Mouse (Mus musculus) left cerebral cortex, postnatal 10 days (tissue): ENCODE data around the gene Rpsa. TPM values are rescaled to one million over a fixed set of nuclear protein-coding genes. Genes with fewer than 3 reads are reported as not detected.
"Not testable (repeated sequence)": the region's sequence is repeated elsewhere in the genome, so short reads cannot be mapped to it uniquely, and the experiment has no call there.

Experiments used
- DNase-seq, 2 experiments: peaks; one replicate each; pipeline ENCODE4 v3.0.0; 2021 to 2022; ENCODE audit warnings: low spot score in 2 of 2, mixed read lengths in 1 of 2; ENCODE audit errors: extremely low spot score in 1 of 2
- intact Hi-C: fragments of 180-260 bp; cut with DNase I; formaldehyde crosslinking; loops from one replicate; pipeline ENCODE4 v1.15.1; 2025
- total RNA-seq, 2 experiments: library from RNA; stranded (reverse); gene quantifications; 2 replicates each; pipeline ENCODE4 v1.2.3; 2021

The Rpsa gene
- total RNA-seq, result 100 to 1,000 TPM; 711 to 726 TPM

- intact Hi-C loops, result no loop called here
- peak; percentile 98 for DNase-seq
Measured at GRCm38 (mm10) chr9:120127538-120128251, at the start of gene Rpsa. Gene Rpsa, plus strand, starts transcription at chr9:120127689.

GRCm38 (mm10) chr9:120078241-120078640, 49.2 kb upstream of the Rpsa start:
- intact Hi-C loops, result no loop called here
- no peak for DNase-seq

- DNase-seq, result no peak
- intact Hi-C loops, result no loop called here
Measured at GRCm38 (mm10) chr9:120079901-120080300, 47.6 kb upstream of the Rpsa start.

- DNase-seq, result peak in 1 of 2 experiments; percentile 54
- intact Hi-C loops, result no loop called here
Measured at GRCm38 (mm10) chr9:120080546-120081108, 46.9 kb upstream of the Rpsa start.

GRCm38 (mm10) chr9:120081247-120081646, 46.2 kb upstream of the Rpsa start:
- no peak for DNase-seq
- intact Hi-C loops, result no loop called here

- DNase-seq, result peak in 1 of 2 experiments; percentile 23
- intact Hi-C loops, result no loop called here
Measured at GRCm38 (mm10) chr9:120081967-120082366, 45.5 kb upstream of the Rpsa start.

GRCm38 (mm10) chr9:120082691-120083090, 44.8 kb upstream of the Rpsa start:
- no peak for DNase-seq
- intact Hi-C loops, result no loop called here

- DNase-seq, result no peak
Measured at GRCm38 (mm10) chr9:120083158-120083894, 44.2 kb upstream of the Rpsa start.

GRCm38 (mm10) chr9:120084406-120084805, 43.1 kb upstream of the Rpsa start:
- intact Hi-C loops, result no loop called here
- no peak for DNase-seq

More at GRCm38 (mm10) chr9:120083158-120083894, 44.2 kb upstream of the Rpsa start:
- intact Hi-C loops, result no loop called here

- intact Hi-C loops, result no loop called here
- no peak for DNase-seq
Measured at GRCm38 (mm10) chr9:120089125-120089524, 38.4 kb upstream of the Rpsa start.

- intact Hi-C loops, result no loop called here
Measured at GRCm38 (mm10) chr9:120091086-120091485, 36.4 kb upstream of the Rpsa start.

GRCm38 (mm10) chr9:120091696-120092238, 35.7 kb upstream of the Rpsa start, which contains the start of gene Ccr8:
Gene Ccr8, plus strand, starts transcription at chr9:120092114.
- intact Hi-C loops, result no loop called here
- DNase-seq, result no peak

More at GRCm38 (mm10) chr9:120091086-120091485, 36.4 kb upstream of the Rpsa start:
- DNase-seq, result no peak

GRCm38 (mm10) chr9:120093701-120094100, 33.8 kb upstream of the Rpsa start:
- intact Hi-C loops, result no loop called here
- DNase-seq, result no peak

GRCm38 (mm10) chr9:120095886-120096285, 31.6 kb upstream of the Rpsa start:
- no peak for DNase-seq
- intact Hi-C loops, result no loop called here

GRCm38 (mm10) chr9:120098682-120099081, 28.8 kb upstream of the Rpsa start:
- DNase-seq, result peak; percentile 63 to 69
- intact Hi-C loops, result loop anchor here (2.0 kb wide), 2 partner anchors 70 to 78 kb away; no protein-coding TSS in a partner anchor

- intact Hi-C loops, result loop anchor here (2.0 kb wide), 2 partner anchors 71 to 79 kb away; no protein-coding TSS in a partner anchor
Measured at GRCm38 (mm10) chr9:120099304-120099703, 28.2 kb upstream of the Rpsa start.

GRCm38 (mm10) chr9:120101165-120101564, 26.3 kb upstream of the Rpsa start:
- DNase-seq, result no peak
- intact Hi-C loops, result no loop called here

More at GRCm38 (mm10) chr9:120099304-120099703, 28.2 kb upstream of the Rpsa start:
- DNase-seq, result no peak

GRCm38 (mm10) chr9:120108953-120109352, 18.5 kb upstream of the Rpsa start:
- DNase-seq, intact Hi-C loops: not testable (repeated sequence)
